Mouse (Mus musculus) brain, adult 2 months (tissue): ENCODE data around the gene Lmna.

Experiments
- DNase-seq: peaks from one replicate; pipeline ENCODE4 v3.0.0; 2011; ENCODE audit warnings: low read depth, low spot score

Gene Lmna

DNA sequence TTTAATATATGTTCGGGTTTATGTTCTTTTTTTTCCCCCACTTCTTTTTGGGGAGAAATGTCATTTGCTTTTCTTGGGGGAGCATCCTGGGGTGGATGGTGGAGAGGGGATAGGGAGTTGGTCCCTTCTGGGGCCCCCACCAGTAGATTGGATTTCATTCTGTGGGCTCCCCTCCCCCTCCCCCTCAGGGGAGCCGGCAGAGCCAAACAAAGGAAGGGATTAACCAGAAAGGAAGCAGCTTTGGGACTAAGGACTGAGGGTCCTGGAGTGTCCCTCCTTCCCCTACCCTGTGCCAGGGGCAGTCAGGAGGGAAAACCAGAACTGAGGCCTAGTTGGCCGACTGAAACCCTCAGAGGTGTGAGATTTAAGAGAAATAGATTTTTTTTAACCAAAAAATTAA lies 29.6 kb upstream of the Lmna start:
- DNase-seq, result no peak

- no peak for DNase-seq
These were observed 28.8 kb upstream of the Lmna start for GRCm38 (mm10) chr3:88538271-88539145.

DNA sequence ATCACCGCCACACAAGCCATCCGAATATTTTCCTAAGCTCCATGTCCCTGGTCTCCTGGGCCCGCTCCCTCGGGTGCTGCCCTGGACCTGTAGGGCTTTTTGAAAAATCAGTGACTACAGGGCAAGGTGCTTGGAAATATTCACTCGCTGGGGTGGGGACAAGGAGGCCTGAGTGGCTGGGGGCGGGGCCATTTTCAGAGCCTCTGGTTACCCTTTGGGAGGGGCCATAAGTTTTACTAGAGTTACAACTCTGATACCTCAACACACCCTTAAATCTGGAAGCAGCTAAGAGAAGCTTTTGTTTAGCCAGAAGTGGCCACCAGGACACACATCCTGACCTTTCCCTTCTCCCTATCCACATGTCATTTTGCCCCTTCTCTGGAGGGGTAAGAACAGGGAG lies 27.4 kb upstream of the Lmna start:
- DNase-seq, result no peak

DNA sequence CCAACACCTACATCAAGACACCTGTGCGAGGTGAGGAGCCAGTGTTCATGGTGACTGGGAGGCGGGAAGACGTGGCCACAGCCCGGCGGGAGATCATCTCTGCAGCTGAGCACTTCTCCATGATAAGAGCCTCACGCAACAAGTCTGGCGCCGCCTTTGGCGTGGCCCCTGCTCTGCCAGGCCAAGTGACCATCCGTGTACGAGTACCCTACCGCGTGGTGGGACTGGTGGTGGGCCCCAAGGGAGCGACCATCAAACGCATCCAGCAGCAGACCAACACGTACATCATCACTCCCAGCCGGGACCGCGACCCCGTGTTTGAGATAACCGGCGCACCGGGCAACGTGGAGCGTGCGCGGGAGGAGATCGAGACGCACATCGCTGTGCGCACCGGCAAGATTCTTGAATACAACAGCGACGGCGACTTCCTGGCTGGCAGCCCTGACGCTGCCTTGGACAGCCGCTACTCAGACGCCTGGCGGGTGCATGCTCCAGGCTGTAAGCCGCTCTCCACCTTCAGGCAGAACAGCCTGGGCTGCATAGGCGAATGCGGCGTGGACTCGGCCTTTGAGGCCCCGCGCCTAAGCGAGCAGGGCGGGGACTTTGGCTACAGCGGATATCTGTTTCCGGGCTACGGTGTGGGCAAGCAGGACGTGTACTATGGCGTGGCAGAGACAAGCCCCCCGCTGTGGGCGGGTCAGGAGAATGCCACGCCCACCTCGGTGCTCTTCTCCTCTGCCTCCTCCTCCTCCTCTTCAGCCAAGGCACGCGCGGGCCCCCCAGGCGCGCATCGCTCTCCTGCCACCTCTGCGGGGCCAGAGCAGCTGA lies 26.6 kb upstream of the Lmna start:
- DNase-seq, result peak; percentile 89

DNA sequence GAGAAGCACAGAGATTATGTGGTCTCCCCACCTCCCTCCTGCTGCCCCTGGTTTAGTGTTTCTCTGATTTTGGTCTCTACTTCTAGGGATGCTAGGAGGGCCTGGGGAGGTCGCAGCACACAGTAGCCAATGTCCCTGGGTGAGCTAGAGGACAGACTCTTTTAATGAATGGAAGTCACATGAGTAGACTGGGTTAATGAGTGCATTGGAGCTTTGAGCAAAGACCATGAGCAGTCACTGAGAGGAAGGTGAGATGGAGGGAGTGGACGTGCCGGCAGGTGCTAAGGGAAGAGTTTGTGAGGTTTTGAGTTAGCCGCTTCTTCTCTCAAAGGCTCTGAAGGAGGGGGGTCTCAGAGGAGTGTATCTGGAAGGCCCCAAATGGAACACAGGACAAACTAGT lies 25.8 kb upstream of the Lmna start:
- DNase-seq, result no peak

DNA sequence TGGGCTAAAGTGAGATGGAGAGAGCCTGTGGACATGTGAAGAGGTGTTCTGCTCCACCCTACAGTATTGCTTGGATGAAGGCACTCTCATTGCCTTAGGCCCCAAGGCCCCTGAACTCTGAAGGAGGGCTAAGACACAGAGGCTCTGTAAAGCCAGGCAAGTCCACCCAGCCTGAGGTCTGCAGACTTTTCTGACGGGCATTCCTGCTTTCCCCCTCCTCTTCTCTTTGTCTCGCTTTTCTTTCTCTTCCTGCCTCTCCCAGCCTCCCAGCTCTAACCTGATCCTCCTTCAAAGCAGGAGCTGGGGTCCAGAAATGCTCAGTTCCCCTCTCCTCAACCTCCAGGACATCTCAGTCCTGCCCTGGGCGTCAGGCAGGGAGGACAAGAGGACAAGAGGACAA lies 25.2 kb upstream of the Lmna start:
- no peak for DNase-seq

- DNase-seq, result no peak
These were observed 23.9 kb upstream of the Lmna start for GRCm38 (mm10) chr3:88533706-88534105.

DNA sequence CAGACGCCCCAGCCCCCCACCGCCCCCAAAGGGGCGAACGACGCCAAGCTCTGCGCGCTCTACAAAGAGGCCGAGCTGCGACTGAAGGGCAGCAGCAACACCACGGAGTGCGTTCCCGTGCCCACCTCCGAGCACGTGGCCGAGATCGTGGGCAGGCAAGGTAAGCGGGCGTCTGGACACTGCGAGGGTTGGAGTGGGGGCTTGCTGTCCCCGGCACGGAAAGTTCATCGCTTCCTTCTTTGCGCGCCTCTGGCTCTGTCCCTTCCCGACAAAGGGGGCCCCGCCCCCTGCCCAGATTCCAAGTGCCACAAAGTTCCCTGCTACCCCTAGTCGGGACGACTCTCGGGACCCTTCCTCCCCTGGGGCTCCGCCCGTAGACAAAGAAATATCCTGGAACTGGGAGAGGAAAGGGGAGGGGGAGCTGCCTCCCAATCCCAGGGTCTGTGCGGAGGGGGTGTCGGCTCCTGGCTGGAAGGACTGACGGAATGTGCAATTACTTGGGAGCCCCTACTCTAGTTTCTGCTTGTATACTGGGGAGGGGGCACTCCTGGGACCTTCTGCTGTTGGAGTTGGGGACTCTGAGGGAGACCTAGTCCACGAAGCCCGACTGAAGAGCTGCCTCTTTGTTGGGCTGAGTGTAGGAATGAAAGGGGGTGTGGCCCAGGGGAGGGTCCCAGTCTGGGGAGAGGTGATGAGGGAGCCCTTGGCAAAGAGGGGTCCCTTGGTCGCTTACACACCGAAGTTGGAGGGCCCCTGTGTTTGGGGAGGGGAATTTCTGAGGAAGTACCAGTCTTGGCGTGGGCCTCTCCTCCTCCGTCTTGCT lies 23.1 kb upstream of the Lmna start:
- no peak for DNase-seq

GRCm38 (mm10) chr3:88532299-88532674 lies 22.5 kb upstream of the Lmna start, which contains the start of gene Mex3a:
TSS of gene Mex3a (plus strand) at chr3:88532395.
- DNase-seq, result no peak

GRCm38 (mm10) chr3:88531348-88532298 lies 21.9 kb upstream of the Lmna start:
- peak; percentile 84 for DNase-seq

DNA sequence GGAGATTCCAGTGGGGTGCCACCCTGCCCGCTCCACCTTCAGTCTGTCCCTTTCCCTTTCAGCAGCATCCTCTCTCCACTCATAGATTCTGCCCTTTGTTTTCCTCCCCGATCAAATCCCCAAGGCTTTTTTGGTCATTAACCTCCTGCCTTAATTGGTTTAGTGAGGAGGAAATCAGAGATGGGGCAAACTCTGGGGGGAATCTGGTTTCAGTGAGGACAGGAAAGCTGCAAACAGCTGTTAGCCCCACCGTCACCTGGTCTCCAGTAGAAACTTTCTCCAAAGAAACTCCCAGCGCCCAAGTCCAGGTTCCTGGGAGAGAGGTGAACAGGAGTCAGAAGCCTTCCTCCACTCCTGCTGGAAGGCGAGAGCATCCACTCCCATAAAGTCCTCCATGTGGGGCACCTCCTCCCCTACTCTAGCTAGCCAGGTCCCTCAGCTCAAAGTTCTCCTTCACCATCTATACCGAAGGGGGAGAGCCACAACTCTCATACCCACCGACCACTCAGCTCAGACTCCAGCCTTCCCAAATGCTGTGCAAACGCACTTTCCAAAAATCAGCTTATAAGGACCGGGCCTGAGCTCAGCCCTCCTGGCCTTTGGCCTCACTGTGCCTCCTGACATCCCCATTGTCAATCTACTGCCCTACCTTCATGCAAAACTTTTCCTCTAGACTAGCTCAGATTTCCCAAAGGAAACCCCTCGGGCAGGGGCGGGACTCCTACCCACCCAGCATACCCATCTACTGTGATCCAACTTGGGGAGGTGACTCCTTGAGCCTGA lies 20.5 kb upstream of the Lmna start:
- DNase-seq, result no peak

GRCm38 (mm10) chr3:88529204-88530000 lies 19.6 kb upstream of the Lmna start:
- no peak for DNase-seq

DNA sequence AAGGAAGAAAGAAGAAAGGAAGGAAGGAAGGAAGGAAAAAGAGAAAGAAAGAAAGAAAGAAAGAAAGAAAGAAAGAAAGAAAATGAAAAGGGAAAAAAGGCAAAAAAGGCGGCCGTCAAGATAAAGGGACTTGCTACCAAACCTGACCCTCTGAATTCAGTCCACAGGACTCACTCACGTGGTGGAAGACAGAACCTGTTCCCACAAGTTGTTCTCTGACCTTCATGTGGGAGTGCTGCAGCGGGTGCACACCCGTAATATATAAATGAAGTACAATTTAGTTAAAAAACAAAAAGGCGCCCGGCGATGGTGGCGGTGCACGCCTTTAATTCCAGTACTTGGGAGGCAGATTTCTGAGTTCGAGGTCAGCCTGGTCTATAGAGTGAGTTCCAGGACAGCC lies 18.9 kb upstream of the Lmna start:
- DNase-seq, result no peak

DNA sequence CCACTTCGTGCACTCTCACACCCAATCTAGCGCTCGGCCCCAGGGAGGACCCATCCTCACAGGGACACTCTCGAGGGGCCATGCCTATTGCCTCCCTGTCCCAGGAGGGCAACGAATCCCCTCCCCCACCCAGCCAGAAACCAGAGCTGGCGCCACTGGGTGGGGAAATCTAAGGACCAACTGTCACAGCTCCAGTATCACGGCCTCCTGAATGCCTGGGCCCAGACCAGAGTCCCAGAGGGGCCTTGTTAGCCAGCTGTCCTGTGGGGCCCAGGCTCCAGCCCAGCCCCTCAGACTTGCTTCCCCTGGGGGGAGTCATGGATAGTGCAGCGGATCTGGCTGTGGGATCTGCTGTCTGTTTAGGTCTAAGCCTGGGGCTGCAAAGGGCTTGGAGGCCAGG lies 17.8 kb upstream of the Lmna start:
- no peak for DNase-seq

DNA sequence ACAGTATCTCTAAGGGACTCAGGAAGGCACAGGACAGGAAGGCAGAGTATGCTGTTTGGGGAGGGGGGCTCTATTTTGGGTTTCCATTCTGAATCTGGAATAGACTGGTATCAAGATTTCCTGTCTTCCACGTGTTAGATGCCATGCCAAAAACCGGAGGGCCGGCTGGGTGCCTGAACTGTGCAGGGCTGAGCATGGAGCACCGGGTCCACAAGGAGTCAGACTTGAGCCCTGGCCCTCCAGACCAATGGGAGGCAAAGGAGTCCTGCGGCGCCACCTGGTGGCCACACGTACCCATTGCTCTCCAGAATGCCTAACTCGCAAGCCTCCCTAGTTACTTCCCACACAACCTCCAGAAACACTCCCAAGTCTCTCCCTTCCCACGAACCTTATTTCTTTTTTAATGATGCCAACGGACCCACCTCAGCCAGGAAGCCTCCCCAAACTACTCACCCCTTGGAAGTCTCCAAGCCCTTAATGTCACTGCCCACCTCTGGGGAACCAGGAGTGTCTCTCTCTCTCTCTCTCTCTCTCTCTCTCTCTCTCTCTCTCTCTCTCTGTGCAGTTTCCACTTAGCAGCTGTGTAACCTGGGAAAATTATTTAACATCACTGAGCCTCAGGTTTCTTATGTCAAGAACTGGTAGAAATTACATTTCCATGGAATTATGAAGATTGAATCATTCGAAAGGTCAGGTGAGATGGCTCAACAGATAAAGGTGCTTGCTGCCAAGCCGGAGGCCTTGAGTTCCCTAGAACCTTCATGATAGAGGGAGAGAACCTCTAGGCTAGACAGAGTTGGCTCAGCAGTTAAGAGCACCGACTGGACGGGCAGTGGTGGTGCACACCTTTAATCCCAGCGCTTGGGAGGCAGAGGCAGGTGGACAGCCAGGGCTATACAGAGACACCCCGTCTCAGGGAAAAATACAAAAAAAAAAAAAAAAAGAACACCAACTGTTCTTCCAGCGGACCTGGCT lies 16.7 kb upstream of the Lmna start:
- DNase-seq, result peak; percentile 96

GRCm38 (mm10) chr3:88525021-88525420 lies 15.3 kb upstream of the Lmna start:
- DNase-seq, result no peak

GRCm38 (mm10) chr3:88523027-88523426 lies 13.3 kb upstream of the Lmna start:
- no peak for DNase-seq

DNA sequence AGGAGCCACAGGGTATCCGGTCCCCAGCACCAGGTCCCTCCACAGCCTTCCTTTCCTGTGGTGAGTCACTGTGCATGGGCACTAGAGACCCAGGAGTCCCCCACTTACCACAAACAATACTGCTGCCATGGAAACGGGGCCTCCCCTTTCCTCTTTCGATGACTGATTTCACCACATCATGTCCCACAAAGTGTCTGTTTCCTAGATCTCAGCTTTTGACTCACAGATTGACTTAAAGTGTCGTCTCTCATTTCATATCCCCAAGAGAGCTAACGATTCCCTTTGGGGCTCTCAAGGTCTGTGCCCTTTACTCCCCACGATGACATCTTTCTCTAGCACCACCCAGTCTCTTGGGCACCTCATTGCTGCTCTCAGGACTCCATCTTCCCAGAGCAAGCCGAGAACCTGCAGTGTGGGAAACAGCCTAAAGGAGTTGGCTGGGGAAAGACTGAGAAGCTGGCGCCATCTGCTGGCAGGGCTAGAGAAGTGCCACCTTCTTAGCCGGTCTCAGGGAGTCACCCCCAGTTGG lies 12.1 kb upstream of the Lmna start:
- DNase-seq, result peak; percentile 76
